Mouse (Mus musculus) embryonic facial prominence, embryonic 12.5 days (tissue): ENCODE data around the gene Ilvbl. TPM values are rescaled to one million over a fixed set of nuclear protein-coding genes. Genes with fewer than 3 reads are reported as not detected.
"Not testable (repeated sequence)": the region's sequence is repeated elsewhere in the genome, so short reads cannot be mapped to it uniquely, and the experiment has no call there.

Experiments
- ATAC-seq: fragments of 200-750 bp; cut with Nextera tagmentation; 2 replicates; pipeline ENCODE4 v1.8.0; 2017; ENCODE audit not compliant: insufficient number of reproducible peaks, insufficient read depth, low FRiP score, low TSS enrichment
- H3K27ac ChIP-seq: fragments of 300-500 bp; sonication (generic); 2 replicates; pipeline ENCODE4 v1.5.1; 2016; ENCODE audit warnings: mild to moderate bottlenecking
- H3K27me3 ChIP-seq: fragments of 300-500 bp; sonication (generic); 2 replicates; pipeline ENCODE4 v1.6.1; 2016; ENCODE audit warnings: mild to moderate bottlenecking, moderate library complexity
- H3K36me3 ChIP-seq: fragments of 300-500 bp; sonication (generic); 2 replicates; pipeline ENCODE4 v1.6.1; 2016; ENCODE audit warnings: mild to moderate bottlenecking
- H3K4me1 ChIP-seq: fragments of 300-500 bp; sonication (generic); 2 replicates; pipeline ENCODE4 v1.6.1; 2016
- H3K4me2 ChIP-seq: fragments of 300-500 bp; sonication (generic); replicated peaks from 2 replicates; pipeline ENCODE4 v1.6.1; 2016; ENCODE audit warnings: mild to moderate bottlenecking, moderate library complexity
- H3K4me3 ChIP-seq: fragments of 300-500 bp; sonication (generic); 2 replicates; pipeline ENCODE4 v1.5.1; 2016; ENCODE audit warnings: mild to moderate bottlenecking
- H3K9ac ChIP-seq: fragments of 300-500 bp; sonication (generic); 2 replicates; pipeline ENCODE4 v1.6.1; 2016; ENCODE audit warnings: mild to moderate bottlenecking, moderate library complexity
- H3K9me3 ChIP-seq: fragments of 300-500 bp; sonication (generic); 2 replicates; pipeline ENCODE4 v1.6.1; 2016; ENCODE audit warnings: mild to moderate bottlenecking, moderate library complexity
- WGBS: fragments of 180-500 bp; shearing (Covaris S2); methylation state at CpG from one replicate; pipeline ENCODE4 v1.1.7; 2016; 5-methylcytosine and 5-hydroxymethylcytosine counted together
- polyA plus RNA-seq: library from polyadenylated mRNA; unstranded; fragments of >200 nt; fragmentation: Nextera tagmentation; extraction: Ambion mirVana; gene quantifications from 2 replicates; pipeline ENCODE4 v1.2.1, GENCODE M21; 2016

Gene Ilvbl
- polyA plus RNA-seq = 52.7 and 54.2 TPM in 2 replicates

DNA sequence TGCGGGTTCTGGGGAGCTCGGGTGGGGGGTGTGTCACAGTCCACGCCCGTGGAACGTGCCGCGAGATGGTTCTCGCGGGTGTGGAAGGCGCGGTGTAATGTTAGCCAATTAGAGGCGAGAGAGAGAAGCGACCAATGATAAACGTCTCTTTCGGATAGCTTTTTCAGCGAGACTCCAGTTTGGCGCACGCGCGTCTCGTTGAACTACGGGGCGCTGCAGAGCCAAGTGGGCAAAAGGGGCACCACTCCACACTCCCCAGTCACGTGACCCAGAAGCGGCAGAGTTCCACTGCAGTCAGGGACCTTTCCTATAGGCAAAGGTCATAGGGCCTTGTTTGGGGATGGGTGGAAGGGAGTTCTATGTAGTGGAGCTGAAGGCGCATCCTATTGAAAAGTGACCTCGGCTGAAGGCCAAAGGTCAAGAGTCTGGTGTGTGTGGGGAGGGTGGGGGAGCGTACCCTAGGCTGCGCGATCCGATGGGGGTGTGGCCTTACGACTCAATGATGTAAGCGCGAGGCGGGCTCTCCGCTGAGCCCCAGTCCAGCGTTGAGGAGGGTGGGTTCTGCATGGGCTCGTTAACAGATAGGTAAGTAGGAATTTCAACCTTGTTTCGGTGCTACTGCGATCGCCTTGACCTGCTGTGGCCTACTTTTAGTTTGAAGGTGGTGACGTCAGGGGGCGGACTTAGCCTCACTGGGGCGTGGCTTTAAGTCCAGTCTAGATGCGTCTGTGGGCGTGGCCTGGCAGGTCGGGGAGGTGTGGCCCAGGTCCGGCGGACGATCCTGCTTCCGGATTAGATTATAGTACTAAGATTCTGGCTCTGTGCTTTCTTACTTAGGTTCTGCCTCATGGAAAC lies at the start of gene Ilvbl:
Ilvbl (plus strand) TSS at position 97 of the 855 bp plus-strand sequence.
- Histone ChIP-seq H3K9me3 (no peaks in the 10 kb centered on the region), H3K4me3 (peak within 1 kb of the TSS; percentile 59), H3K4me1 (peaks cover 7% of the 10 kb centered on the region; the same call in 1 of the 2 replicates), H3K27ac (peak within 1 kb of the TSS; percentile 91), H3K9ac (peak within 1 kb of the TSS; percentile 63), H3K27me3 (no peaks in the 10 kb centered on the region), H3K4me2 (peak within 1 kb of the TSS; percentile 73), H3K36me3 (peaks cover 26% of the 10 kb centered on the region)
- WGBS = under 1% methylated on average over 51 of the region's 51 CpGs
- ATAC-seq = peak; percentile 87

DNA sequence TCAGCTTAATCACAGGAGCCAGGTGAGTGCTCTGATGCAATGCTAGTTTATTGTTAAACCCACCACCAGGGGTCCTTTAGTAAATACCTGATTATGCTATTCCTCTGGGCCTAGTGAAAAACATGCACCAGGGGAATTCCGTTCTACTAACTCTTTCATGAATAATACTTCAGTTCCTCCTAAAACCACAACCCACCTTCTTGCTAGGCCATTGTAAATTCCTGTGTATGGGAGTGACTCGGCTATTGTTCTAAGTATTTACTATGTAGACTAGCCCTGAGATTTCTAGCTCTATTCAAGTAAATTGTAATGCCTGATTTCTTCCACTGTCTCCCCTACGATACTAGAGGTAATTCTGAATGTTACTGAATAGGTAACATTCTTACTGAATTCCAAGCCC lies 49.1 kb upstream of the Ilvbl start:
- 52% methylated on average over 3 of the region's 3 CpGs for WGBS
- not testable (repeated sequence) for H3K4me3 ChIP-seq, ATAC-seq, H3K27me3 ChIP-seq, H3K9ac ChIP-seq, H3K27ac ChIP-seq, H3K36me3 ChIP-seq, H3K9me3 ChIP-seq, H3K4me2 ChIP-seq, H3K4me1 ChIP-seq

DNA sequence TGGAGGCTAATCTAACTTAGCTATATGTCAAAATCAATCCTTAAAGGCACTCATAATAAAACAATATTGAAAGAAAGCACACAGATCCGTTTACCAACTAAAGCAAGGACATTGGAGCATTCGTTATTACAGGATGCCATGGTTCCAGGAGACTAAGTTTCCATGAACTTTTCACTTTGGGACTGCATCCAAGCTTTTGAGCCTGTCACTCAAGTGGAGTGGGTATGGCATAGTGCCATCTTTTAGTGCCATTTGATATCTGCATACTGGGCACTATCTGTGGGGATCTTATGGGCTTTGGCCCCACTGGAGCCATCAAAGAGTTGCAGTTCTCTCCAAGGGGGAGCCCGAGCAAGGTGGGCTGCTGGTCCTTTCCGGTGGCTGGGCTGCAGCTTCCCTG lies 48.6 kb upstream of the Ilvbl start:
- Histone ChIP-seq H3K27ac (no peak overlapping the region), H3K4me2 (no peak overlapping the region), H3K9me3 (no peaks in the 10 kb centered on the region), H3K4me1 (no peaks in the 10 kb centered on the region), H3K4me3 (no peak overlapping the region), H3K9ac (no peak overlapping the region), H3K36me3 (no peaks in the 10 kb centered on the region), H3K27me3 (no peaks in the 10 kb centered on the region)
- no peak for ATAC-seq
- WGBS = 61% methylated on average over 4 of the region's 4 CpGs

DNA sequence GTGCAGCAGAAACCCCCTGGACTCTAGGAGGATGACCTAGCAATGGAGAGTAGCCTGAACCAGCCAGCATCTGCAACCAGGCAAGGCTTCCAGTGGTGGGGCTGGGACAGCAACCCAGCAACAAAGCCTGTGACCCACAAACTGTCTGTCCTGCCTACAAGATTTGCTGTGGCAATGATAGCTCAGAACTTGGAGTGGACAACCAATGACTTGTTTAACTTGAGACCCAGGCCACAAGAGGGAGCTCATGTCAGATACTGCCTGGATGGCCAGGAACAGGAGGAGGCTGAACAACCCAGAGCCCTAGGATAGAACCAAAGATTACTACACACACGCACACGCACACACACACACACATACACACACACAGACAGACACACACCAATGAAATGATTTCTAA lies 33.2 kb upstream of the Ilvbl start:
- H3K9me3 ChIP-seq = no peaks in the 10 kb centered on the region
- H3K27me3 ChIP-seq = 0 out of 2 replicates have a peak, but pooled peaks cover 3% of the 10 kb centered on the region
- 70% methylated on average over 2 of the region's 2 CpGs for WGBS

DNA sequence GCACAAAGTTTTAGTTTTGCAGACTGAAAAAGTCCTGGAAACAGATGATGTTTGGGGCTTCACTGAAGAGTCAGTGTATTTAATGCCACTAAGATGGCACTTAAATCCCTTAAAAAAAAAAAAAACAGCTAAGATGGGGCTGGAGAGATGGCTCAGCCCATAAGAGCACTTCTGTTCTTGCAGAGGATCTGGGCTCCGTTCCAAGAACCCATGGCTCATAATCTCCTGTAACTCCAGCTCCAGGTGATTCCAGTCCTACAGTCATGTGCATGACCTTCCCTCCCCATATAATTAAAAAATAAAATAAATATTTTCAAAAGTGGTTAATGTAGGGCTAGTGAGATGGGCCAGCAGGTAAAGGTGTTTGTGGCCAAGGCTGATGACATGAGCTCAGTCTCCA lies 9.1 kb upstream of the Ilvbl start:
- 84% methylated on average over 1 of the region's 1 CpGs for WGBS
- H3K4me3 ChIP-seq = no peak overlapping the region
- no peak for ATAC-seq

More for the DNA sequence above, 33.2 kb upstream of the Ilvbl start:
- H3K4me3 ChIP-seq = no peak overlapping the region
- H3K27ac ChIP-seq = no peak overlapping the region
- no peaks in the 10 kb centered on the region for H3K36me3 ChIP-seq
- no peaks in the 10 kb centered on the region for H3K4me1 ChIP-seq
- H3K9ac ChIP-seq = no peak overlapping the region
- H3K4me2 ChIP-seq = no peak overlapping the region
- ATAC-seq = no peak

DNA sequence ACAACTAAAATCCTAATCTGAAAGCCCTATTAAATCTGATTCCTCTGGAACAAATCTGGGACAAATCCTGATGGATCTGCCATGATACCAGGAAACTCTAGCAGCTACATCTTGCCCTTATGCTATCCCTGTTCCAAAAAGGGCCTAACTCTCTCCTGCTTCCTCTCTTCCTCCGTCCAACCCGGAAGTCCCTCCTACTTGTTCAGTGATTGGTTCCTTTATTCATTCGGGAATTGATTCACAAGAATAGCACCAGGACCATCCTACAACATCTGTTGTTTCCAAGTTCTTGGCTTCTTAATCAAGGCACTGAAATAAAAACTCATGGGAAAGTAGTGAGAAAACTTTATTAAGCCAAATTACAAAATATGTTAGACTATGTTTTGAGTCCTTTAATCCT lies 5.0 kb upstream of the Ilvbl start:
- 79% methylated on average over 3 of the region's 3 CpGs for WGBS

More for the DNA sequence above, 9.1 kb upstream of the Ilvbl start:
- H3K27me3 ChIP-seq = no peaks in the 10 kb centered on the region
- no peak overlapping the region for H3K9ac ChIP-seq
- no peaks in the 10 kb centered on the region for H3K4me1 ChIP-seq
- no peak overlapping the region for H3K27ac ChIP-seq
- no peaks in the 10 kb centered on the region for H3K9me3 ChIP-seq
- no peak overlapping the region for H3K4me2 ChIP-seq
- H3K36me3 ChIP-seq = no peaks in the 10 kb centered on the region

DNA sequence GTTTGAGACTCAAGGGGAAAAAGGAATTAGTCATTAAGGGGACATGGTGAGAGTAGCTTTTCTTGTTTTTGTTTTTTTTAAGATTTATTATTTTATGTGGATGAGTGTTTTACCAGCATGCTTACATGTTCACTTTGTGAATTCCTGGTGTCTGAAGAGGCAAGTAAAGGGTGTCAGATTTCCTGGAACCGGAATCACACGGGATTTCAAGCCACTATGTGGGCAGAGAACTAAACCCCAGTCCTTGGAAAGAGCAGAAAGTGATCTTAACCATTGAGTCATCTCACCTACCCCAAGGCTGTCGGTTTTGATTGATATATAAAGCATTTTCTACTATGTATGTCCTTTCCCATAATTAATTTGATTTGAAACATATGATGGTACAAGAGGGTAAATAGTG lies 4.5 kb upstream of the Ilvbl start:
- H3K27me3 ChIP-seq = no peaks in the 10 kb centered on the region
- H3K4me2 ChIP-seq = no peak overlapping the region
- ATAC-seq = no peak
- no peak overlapping the region for H3K4me3 ChIP-seq
- no peak overlapping the region for H3K9ac ChIP-seq
- no peaks in the 10 kb centered on the region for H3K4me1 ChIP-seq
- WGBS = 35% methylated on average over 3 of the region's 3 CpGs
- no peaks in the 10 kb centered on the region for H3K36me3 ChIP-seq
- H3K27ac ChIP-seq = no peak overlapping the region
- H3K9me3 ChIP-seq = no peaks in the 10 kb centered on the region

More for the DNA sequence above, 5.0 kb upstream of the Ilvbl start:
- Histone ChIP-seq H3K9me3 (no peaks in the 10 kb centered on the region), H3K4me2 (no peak overlapping the region), H3K4me3 (no peak overlapping the region), H3K36me3 (no peaks in the 10 kb centered on the region), H3K4me1 (no peaks in the 10 kb centered on the region), H3K27me3 (no peaks in the 10 kb centered on the region), H3K9ac (no peak overlapping the region), H3K27ac (no peak overlapping the region)
- no peak for ATAC-seq

DNA sequence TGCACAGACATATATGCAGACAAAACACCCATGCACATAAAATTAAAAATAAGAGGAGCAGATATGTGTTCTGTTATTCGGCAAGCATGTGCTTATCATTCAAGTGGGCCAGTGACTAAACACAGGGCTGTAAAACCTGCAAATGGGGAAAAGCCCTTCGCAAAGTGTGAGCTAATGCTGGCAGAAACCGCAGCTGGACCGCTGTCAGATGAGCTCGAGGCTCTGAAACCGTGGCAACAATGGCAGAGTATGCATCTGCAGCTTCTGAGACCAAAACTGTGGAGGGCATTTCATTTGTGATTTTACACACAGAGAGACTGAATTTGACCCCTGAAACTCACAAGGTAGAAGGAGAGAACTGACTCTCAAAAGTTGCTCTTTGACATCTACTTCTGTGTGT lies 3.7 kb upstream of the Ilvbl start:
- WGBS = 63% methylated on average over 6 of the region's 6 CpGs
- H3K4me2 ChIP-seq = no peak overlapping the region
- no peak overlapping the region for H3K4me3 ChIP-seq
- no peaks in the 10 kb centered on the region for H3K9me3 ChIP-seq
- H3K27ac ChIP-seq = peak overlapping the region; percentile 24
- H3K27me3 ChIP-seq = no peaks in the 10 kb centered on the region
- H3K4me1 ChIP-seq = peaks cover 2% of the 10 kb centered on the region; the same call in 1 of the 2 replicates
- no peak for ATAC-seq
- H3K9ac ChIP-seq = no peak overlapping the region
- no peaks in the 10 kb centered on the region for H3K36me3 ChIP-seq

DNA sequence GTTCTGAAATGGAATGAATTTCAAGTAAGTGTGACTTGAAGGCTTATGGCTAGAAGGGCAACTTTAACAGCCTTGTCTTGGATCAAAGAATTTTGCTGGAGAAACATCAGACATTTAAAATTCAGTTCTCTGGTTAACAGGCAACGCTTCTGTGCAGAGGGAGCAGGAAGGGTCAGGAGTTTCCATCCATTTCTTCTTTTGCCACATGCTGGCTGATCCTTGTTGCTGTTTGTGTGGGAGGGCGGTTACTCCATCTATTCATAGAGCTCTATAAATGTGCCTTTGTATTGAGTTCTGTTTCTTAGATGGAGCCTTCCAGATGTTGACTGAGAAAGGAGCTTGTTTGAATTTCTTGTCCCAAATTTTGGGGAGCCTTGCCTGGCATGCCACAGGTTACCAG lies 3.2 kb upstream of the Ilvbl start:
- H3K4me2 ChIP-seq = no peak overlapping the region
- H3K27me3 ChIP-seq = no peaks in the 10 kb centered on the region
- peak overlapping the region; percentile 60 for H3K27ac ChIP-seq
- no peak overlapping the region for H3K9ac ChIP-seq
- H3K4me1 ChIP-seq = peaks cover 7% of the 10 kb centered on the region; the same call in 1 of the 2 replicates
- no peaks in the 10 kb centered on the region for H3K36me3 ChIP-seq
- no peak for ATAC-seq
- 41% methylated on average over 2 of the region's 2 CpGs for WGBS
- no peak overlapping the region for H3K4me3 ChIP-seq
- no peaks in the 10 kb centered on the region for H3K9me3 ChIP-seq

DNA sequence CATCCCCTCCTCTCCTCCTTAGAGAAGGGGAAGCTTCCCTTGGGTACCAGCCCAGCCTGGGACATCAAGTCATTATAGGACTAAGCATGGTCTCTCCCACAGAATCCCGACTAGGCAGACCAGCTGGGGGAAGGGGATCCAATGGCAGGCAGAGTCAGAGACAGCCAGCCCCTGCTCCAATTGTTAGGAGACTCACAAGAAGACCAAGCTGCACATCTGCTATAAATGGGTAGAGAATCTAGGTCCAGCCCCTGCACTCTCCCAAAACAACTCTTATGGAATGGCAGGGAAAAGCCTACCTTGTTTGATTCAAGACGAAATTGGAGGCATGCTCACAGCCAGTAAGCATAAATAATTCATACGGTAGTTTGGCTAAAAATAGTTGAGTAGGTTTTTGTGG lies 920 bp upstream of the Ilvbl start:
- H3K27ac ChIP-seq = peak overlapping the region; percentile 91; the same call in 1 of the 2 replicates
- peaks cover 14% of the 10 kb centered on the region for H3K36me3 ChIP-seq

DNA sequence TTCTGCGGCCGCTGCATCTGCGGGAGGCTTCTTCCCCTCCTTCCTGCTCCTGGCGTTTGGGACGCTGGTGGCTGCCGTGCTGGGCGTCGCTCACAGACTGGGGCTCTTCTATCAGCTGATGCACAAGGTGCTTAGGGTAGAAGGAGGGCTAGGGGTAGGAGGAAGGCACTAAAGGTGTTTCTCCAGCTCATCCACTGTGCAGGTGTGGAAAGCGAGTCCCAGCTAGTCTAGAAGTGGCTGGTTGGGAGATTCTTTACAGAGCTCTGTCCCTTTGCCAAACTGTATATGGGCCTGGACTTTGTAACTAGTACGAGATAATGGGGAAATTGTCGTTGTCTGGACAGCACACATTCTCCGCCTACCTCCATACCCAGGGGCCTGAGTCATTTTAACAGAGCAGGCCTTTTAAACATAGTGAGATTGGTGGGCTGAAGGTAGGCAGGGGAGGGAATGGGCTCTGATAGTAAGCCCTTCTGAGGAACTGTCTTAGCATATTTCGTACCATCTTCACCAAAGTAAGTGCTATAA lies 1.0 kb downstream of the Ilvbl start:
- peaks cover 33% of the 10 kb centered on the region for H3K36me3 ChIP-seq
- no peaks in the 10 kb centered on the region for H3K27me3 ChIP-seq
- H3K4me2 ChIP-seq = peak overlapping the region; percentile 73
- H3K9ac ChIP-seq = peak overlapping the region; percentile 63
- ATAC-seq = peak; percentile 24
- no peaks in the 10 kb centered on the region for H3K9me3 ChIP-seq
- H3K27ac ChIP-seq = peak overlapping the region; percentile 91
- WGBS = 14% methylated on average over 13 of the region's 13 CpGs
- peak overlapping the region; percentile 59 for H3K4me3 ChIP-seq
- peaks cover 7% of the 10 kb centered on the region; the same call in 1 of the 2 replicates for H3K4me1 ChIP-seq

More for the DNA sequence above, 920 bp upstream of the Ilvbl start:
- Histone ChIP-seq H3K9me3 (no peaks in the 10 kb centered on the region), H3K4me1 (peaks cover 7% of the 10 kb centered on the region; the same call in 1 of the 2 replicates), H3K27me3 (no peaks in the 10 kb centered on the region), H3K4me3 (no peak overlapping the region), H3K4me2 (peak overlapping the region; percentile 73; the same call in 1 of the 2 replicates), H3K9ac (no peak overlapping the region)
- 65% methylated on average over 3 of the region's 3 CpGs for WGBS
- ATAC-seq = no peak

DNA sequence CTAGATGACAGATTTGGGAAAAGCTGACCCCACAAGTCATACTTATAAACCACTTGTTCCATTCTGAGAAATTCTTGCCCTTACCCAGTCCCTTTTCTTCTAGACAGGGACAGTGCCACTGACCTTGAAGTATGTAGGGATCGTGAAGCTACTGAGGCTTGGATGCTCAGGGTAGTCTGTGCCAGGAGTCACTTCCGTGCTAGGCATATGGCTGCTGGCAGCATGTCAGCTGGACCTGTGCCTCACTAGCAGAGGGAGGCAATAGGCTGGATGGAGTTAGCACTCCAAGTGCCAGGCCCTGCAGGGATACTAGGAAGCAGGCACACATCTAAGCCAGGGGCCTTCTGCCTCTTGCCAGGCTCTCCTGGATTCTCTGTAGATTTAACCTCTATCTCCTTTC lies 1.5 kb downstream of the Ilvbl start:
- peak overlapping the region; percentile 73 for H3K4me2 ChIP-seq
- H3K27me3 ChIP-seq = no peaks in the 10 kb centered on the region
- no peak for ATAC-seq
- WGBS = 88% methylated on average over 2 of the region's 2 CpGs
- H3K9ac ChIP-seq = no peak overlapping the region
- H3K9me3 ChIP-seq = no peaks in the 10 kb centered on the region
- H3K36me3 ChIP-seq = peaks cover 37% of the 10 kb centered on the region
- H3K4me1 ChIP-seq = peaks cover 7% of the 10 kb centered on the region; the same call in 1 of the 2 replicates
- no peak overlapping the region for H3K27ac ChIP-seq
- H3K4me3 ChIP-seq = no peak overlapping the region
